In genomic region chr7:34229691-34230111, GRCm38 (mm10) we compare ENCODE assay signal across 8 mouse cellular contexts. TPM values are rescaled to one million over a fixed set of nuclear protein-coding genes. Genes with fewer than 3 reads are reported as not detected.
DNase-seq lines count a peak whose midpoint lies in the region; ATAC-seq lines count a peak whose summit lies in the region.

No protein-coding gene starts in this region.

- H3K4me1 ChIP-seq in embryonic facial prominence, embryonic 11.5 days (ENCODE audit: control insufficient read depth, insufficient read depth, low read length) = no peaks in the 10 kb centered on the region
- peaks cover 28% of the 10 kb centered on the region for H3K4me1 ChIP-seq in limb, embryonic 12.5 days (replicated peaks)
- H3K4me1 ChIP-seq in midbrain, embryonic 15.5 days = peaks cover 36% of the 10 kb centered on the region

- DNase-seq in urinary bladder, adult 18-20 months (ENCODE audit: low spot score in 2 of 2) = peak; percentile 36 to 56
- DNase-seq in urinary bladder, postnatal 10 days (ENCODE audit: low spot score) = no peak
- DNase-seq in embryonic facial prominence, embryonic 11.5 days (ENCODE audit: low spot score) = peak; percentile 68
- peak; percentile 65 to 73 for DNase-seq in heart, adult 18-20 months
- DNase-seq in kidney, adult 18-20 months = peak; percentile 64
- DNase-seq in telencephalon, adult 2 months (ENCODE audit: low read depth, low spot score) = peak; percentile 55

- no peaks in the 10 kb centered on the region for H3K9me3 ChIP-seq in embryonic facial prominence, embryonic 11.5 days (replicated peaks; ENCODE audit: control insufficient read depth, low read length)
- H3K9me3 ChIP-seq in limb, embryonic 12.5 days = no peaks in the 10 kb centered on the region
- H3K9me3 ChIP-seq in midbrain, embryonic 15.5 days = no peaks in the 10 kb centered on the region

- H3K9ac ChIP-seq in embryonic facial prominence, embryonic 11.5 days (replicated peaks; ENCODE audit: low read length) = peak overlapping the region; percentile 81
- H3K9ac ChIP-seq in limb, embryonic 12.5 days (replicated peaks) = peak overlapping the region; percentile 83
- peak overlapping the region; percentile 61 for H3K9ac ChIP-seq in midbrain, embryonic 15.5 days

- peak overlapping the region; percentile 69 for H3K4me2 ChIP-seq in embryonic facial prominence, embryonic 11.5 days (ENCODE audit: low read depth, low read length)
- H3K4me2 ChIP-seq in limb, embryonic 12.5 days = peak overlapping the region; percentile 85
- peak overlapping the region; percentile 80 for H3K4me2 ChIP-seq in midbrain, embryonic 15.5 days

- peak overlapping the region; percentile 72; the same call in 1 of the 2 replicates for H3K27ac ChIP-seq in embryonic facial prominence, embryonic 11.5 days (replicated peaks; ENCODE audit: low read depth, low read length)
- peak overlapping the region; percentile 87 for H3K27ac ChIP-seq in limb, embryonic 12.5 days
- H3K27ac ChIP-seq in midbrain, embryonic 15.5 days = peak overlapping the region; percentile 77

- peak overlapping the region; percentile 73 for H3K4me3 ChIP-seq in embryonic facial prominence, embryonic 11.5 days (ENCODE audit: low read depth, low read length)
- peak overlapping the region; percentile 76 for H3K4me3 ChIP-seq in limb, embryonic 12.5 days (replicated peaks)
- H3K4me3 ChIP-seq in midbrain, embryonic 15.5 days = peak overlapping the region; percentile 82

- no peaks in the 10 kb centered on the region for H3K27me3 ChIP-seq in embryonic facial prominence, embryonic 11.5 days (ENCODE audit: control insufficient read depth, insufficient read depth, low read length)
- no peaks in the 10 kb centered on the region for H3K27me3 ChIP-seq in limb, embryonic 12.5 days
- H3K27me3 ChIP-seq in midbrain, embryonic 15.5 days (replicated peaks) = no peaks in the 10 kb centered on the region

- peak; percentile 26 for ATAC-seq in embryonic facial prominence, embryonic 11.5 days (replicated peaks; ENCODE audit: insufficient number of reproducible peaks, low FRiP score, low TSS enrichment, low read depth)
- peak; percentile 3; the same call in 1 of the 2 replicates for ATAC-seq in limb, embryonic 12.5 days (ENCODE audit: insufficient number of reproducible peaks, insufficient read depth, low FRiP score, low TSS enrichment, low read depth)
- peak; percentile 5 for ATAC-seq in midbrain, embryonic 15.5 days (replicated peaks)

- no peaks in the 10 kb centered on the region; the same call in 1 of the 2 replicates for H3K36me3 ChIP-seq in embryonic facial prominence, embryonic 11.5 days (replicated peaks; ENCODE audit: control insufficient read depth, insufficient read depth, low read depth, low read length)
- peaks cover 40% of the 10 kb centered on the region for H3K36me3 ChIP-seq in limb, embryonic 12.5 days
- H3K36me3 ChIP-seq in midbrain, embryonic 15.5 days (replicated peaks) = no peaks in the 10 kb centered on the region; the same call in 1 of the 2 replicates

- WGBS in embryonic facial prominence, embryonic 11.5 days = 1% methylated on average over 18 of the region's 19 CpGs
- WGBS in limb, embryonic 12.5 days = under 1% methylated on average over 19 of the region's 19 CpGs
- WGBS in midbrain, embryonic 15.5 days = under 1% methylated on average over 13 of the region's 19 CpGs

RNA-seq across cellular contexts. Expression of gene Gpi1, which starts 0.4 kb away (rescaled TPM):
- polyA plus RNA-seq in embryonic facial prominence, embryonic 11.5 days (2014; fragmentation: Nextera tagmentation; extraction: Ambion mirVana) = 287 and 295 TPM in 2 replicates
- 100 to 1,000 TPM; 571 to 604 TPM for total RNA-seq in heart, adult 18-20 months (2021)
- 243 and 262 TPM in 2 replicates for polyA plus RNA-seq in limb, embryonic 12.5 days (2016; fragmentation: Nextera tagmentation; extraction: Ambion mirVana)
- polyA plus RNA-seq in midbrain, embryonic 15.5 days (2015; fragmentation: Nextera tagmentation; extraction: Ambion mirVana) = 245 and 254 TPM in 2 replicates

RNA-seq across cellular contexts. Expression of gene Gm6096, which starts 21.1 kb away (rescaled TPM):
- not detected in 2 replicates for polyA plus RNA-seq in embryonic facial prominence, embryonic 11.5 days (2014; fragmentation: Nextera tagmentation; extraction: Ambion mirVana)
- total RNA-seq in heart, adult 18-20 months (2021) = not detected
- 0.89 TPM in 1 of 2 replicates, not detected in the other for polyA plus RNA-seq in limb, embryonic 12.5 days (2016; fragmentation: Nextera tagmentation; extraction: Ambion mirVana)
- polyA plus RNA-seq in midbrain, embryonic 15.5 days (2015; fragmentation: Nextera tagmentation; extraction: Ambion mirVana) = 0.72 TPM in 1 of 2 replicates, not detected in the other

RNA-seq across cellular contexts. Expression of gene Pdcd2l, which starts 33.2 kb away (rescaled TPM):
- polyA plus RNA-seq in embryonic facial prominence, embryonic 11.5 days (2014; fragmentation: Nextera tagmentation; extraction: Ambion mirVana) = 59.0 and 60.9 TPM in 2 replicates
- total RNA-seq in heart, adult 18-20 months (2021) = 10 to 100 TPM; 18.7 to 23.5 TPM
- 72.2 and 75.0 TPM in 2 replicates for polyA plus RNA-seq in limb, embryonic 12.5 days (2016; fragmentation: Nextera tagmentation; extraction: Ambion mirVana)
- 80.2 and 86.5 TPM in 2 replicates for polyA plus RNA-seq in midbrain, embryonic 15.5 days (2015; fragmentation: Nextera tagmentation; extraction: Ambion mirVana)
